Mouse (Mus musculus) ES-E14 (cell line): ENCODE measurements around the gene Psmb8. TPM values are rescaled to one million over a fixed set of nuclear protein-coding genes. Genes with fewer than 3 reads are reported as not detected.

ENCODE experiments used
- DNase-seq: peaks from one replicate; pipeline ENCODE4 v3.0.0-alpha.2; 2013; ENCODE audit warnings: low read depth, low spot score
- H3K27ac ChIP-seq: 2 replicates; pipeline ENCODE4 v1.5.1; 2012; ENCODE audit warnings: low read depth, mild to moderate bottlenecking, low read length, moderate library complexity, mixed read lengths; ENCODE audit not compliant: poor library complexity, insufficient read depth, severe bottlenecking
- H3K36me3 ChIP-seq: 2 replicates; pipeline ENCODE4 v1.6.1; 2012; ENCODE audit warnings: mild to moderate bottlenecking, low read length, moderate library complexity, mixed read lengths; ENCODE audit not compliant: control insufficient read depth, poor library complexity, insufficient read depth, severe bottlenecking
- H3K4me1 ChIP-seq, 2 experiments: fragments of 150-350 bp in 1 of 2; sonication (generic) in 1 of 2; 2 replicates each; pipeline ENCODE4 v1.6.1; 2012; ENCODE audit warnings: low read length in 2 of 2, mild to moderate bottlenecking in 1 of 2, mixed read lengths in 1 of 2; ENCODE audit not compliant: control insufficient read depth in 2 of 2, insufficient read depth in 2 of 2, poor library complexity in 1 of 2
- H3K4me3 ChIP-seq, 2 experiments: fragments of 150-350 bp in 1 of 2; sonication (generic) in 1 of 2; 2 replicates each; pipeline ENCODE4 v1.5.1; 2012; ENCODE audit warnings: low read length in 2 of 2, low read depth in 1 of 2, mild to moderate bottlenecking in 1 of 2, mixed read lengths in 1 of 2; ENCODE audit not compliant: insufficient read depth in 1 of 2, poor library complexity in 1 of 2, severe bottlenecking in 1 of 2
- H3K9ac ChIP-seq: 2 replicates; pipeline ENCODE4 v1.6.1; 2012; ENCODE audit warnings: low read depth, mild to moderate bottlenecking, low read length, mixed read lengths; ENCODE audit not compliant: poor library complexity, insufficient read depth, severe bottlenecking
- H3K9me3 ChIP-seq: fragments of 150-350 bp; sonication (generic); 2 replicates; pipeline ENCODE4 v1.6.1; 2012; ENCODE audit warnings: low read depth, mild to moderate bottlenecking, low read length; ENCODE audit not compliant: control insufficient read depth, insufficient read depth
- CHD2 ChIP-seq: IDR thresholded peaks from 2 replicates; pipeline ENCODE4 v1.6.1; 2014; ENCODE audit warnings: mild to moderate bottlenecking, low read depth, low read length, inconsistent platforms
- HCFC1 ChIP-seq: IDR thresholded peaks from 2 replicates; pipeline ENCODE4 v1.6.1; 2012; ENCODE audit warnings: low read length, inconsistent platforms, borderline replicate concordance; ENCODE audit not compliant: insufficient read depth
- MAFK ChIP-seq: IDR thresholded peaks from 2 replicates; pipeline ENCODE4 v1.6.1; 2014; ENCODE audit warnings: mild to moderate bottlenecking, low read depth, low read length, inconsistent platforms; ENCODE audit not compliant: insufficient read depth
- ZC3H11A ChIP-seq: IDR thresholded peaks from 2 replicates; pipeline ENCODE4 v1.6.1; 2012; ENCODE audit warnings: low read depth, mild to moderate bottlenecking, inconsistent platforms, low read length, borderline replicate concordance
- ZNF384 ChIP-seq: IDR thresholded peaks from 2 replicates; pipeline ENCODE4 v1.6.1; 2012; ENCODE audit warnings: low read depth, low read length, inconsistent platforms
- in situ Hi-C, 2 experiments: fragments of 600-800 bp; cut with MboI; formaldehyde crosslinking; loops; one replicate each; pipeline ENCODE4 v1.15.1; 2025; ENCODE audit warnings: low sequenced_read_pairs in 2 of 2, inconsistent platforms in 1 of 2; ENCODE audit not compliant: unreplicated experiment in 2 of 2
- total RNA-seq: library from RNA; depleted of rRNA; stranded (reverse); fragments of 300-350 nt; gene quantifications from 2 replicates; pipeline ENCODE4 v1.2.3, GENCODE M21; 2012

Gene Psmb8
- total RNA-seq, 1 experiment: 7.4 TPM

DNA sequence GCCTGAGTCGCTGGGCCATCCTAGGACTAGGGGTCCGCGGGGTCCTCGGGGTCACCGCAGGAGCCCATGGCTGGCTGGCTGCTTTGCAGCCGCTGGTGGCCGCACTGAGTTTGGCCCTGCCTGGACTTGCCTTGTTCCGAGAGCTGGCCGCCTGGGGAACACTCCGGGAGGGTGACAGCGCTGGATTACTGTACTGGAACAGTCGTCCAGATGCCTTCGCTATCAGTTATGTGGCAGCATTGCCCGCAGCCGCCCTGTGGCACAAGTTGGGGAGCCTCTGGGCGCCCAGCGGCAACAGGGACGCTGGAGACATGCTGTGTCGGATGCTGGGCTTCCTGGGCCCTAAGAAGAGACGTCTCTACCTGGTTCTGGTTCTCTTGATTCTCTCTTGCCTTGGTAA, 9.5 kb upstream of the Psmb8 start:
- no peak for TF ChIP-seq MAFK
- Histone ChIP-seq H3K36me3 (no peaks in the 10 kb centered on the region), H3K4me1 (peaks cover 0 to 5% of the 10 kb centered on the region in 2 experiments; a peak in 1 of 4 replicates), H3K9me3 (no peaks in the 10 kb centered on the region), H3K4me3 (peak overlapping the region; percentile 66 to 88), H3K9ac (peak overlapping the region; percentile 37), H3K27ac (no peak overlapping the region)
- in situ Hi-C loops: no loop called here
- DNase-seq: no peak

DNA sequence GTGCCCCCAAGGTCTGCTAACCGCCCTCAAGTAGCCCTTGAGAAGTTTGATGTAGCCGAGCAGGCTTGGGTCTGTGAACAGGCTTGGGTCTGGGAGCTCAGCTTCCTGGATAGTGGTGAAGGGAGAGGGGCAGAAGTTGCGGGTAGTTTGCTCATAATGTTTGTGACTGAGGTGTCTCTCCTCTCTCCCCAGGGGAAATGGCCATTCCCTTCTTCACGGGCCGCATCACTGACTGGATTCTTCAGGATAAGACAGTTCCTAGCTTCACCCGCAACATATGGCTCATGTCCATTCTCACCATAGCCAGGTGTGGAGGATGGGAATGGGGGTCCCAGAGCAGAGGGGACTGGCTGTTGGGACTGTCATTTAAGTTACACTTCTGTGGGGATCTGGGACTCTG, 8.5 kb upstream of the Psmb8 start:
- Histone ChIP-seq H3K36me3 (no peaks in the 10 kb centered on the region), H3K4me3 (no peak overlapping the region), H3K4me1 (peaks cover 0 to 8% of the 10 kb centered on the region in 2 experiments; a peak in 1 of 4 replicates), H3K27ac (no peak overlapping the region), H3K9ac (no peak overlapping the region), H3K9me3 (no peaks in the 10 kb centered on the region)
- DNase-seq: no peak
- in situ Hi-C loops: no loop called here
- no peak for TF ChIP-seq ZC3H11A
- no peak for TF ChIP-seq MAFK
- no peak for TF ChIP-seq ZNF384
- TF ChIP-seq CHD2: no peak
- no peak for TF ChIP-seq HCFC1

DNA sequence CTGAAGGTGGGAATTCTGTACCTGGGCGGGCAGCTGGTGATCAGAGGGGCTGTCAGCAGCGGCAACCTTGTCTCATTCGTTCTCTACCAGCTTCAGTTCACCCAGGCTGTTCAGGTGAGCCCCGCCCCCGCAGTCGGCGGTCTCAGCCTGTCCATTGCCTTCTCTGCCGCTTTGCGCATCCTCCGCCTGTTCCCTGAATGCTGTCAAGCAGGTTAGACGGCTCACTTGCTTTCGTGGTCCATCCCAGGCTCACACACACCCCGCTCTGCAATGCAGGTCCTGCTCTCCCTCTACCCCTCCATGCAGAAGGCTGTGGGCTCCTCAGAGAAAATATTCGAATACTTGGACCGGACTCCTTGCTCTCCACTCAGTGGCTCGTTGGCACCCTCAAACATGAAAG, 4.7 kb upstream of the Psmb8 start:
- TF ChIP-seq ZNF384 (no peak), HCFC1 (no peak), MAFK (no peak), ZC3H11A (no peak), CHD2 (no peak)
- in situ Hi-C loops: no loop called here
- Histone ChIP-seq H3K9ac (no peak overlapping the region), H3K36me3 (no peaks in the 10 kb centered on the region), H3K4me1 (peaks cover 0 to 5% of the 10 kb centered on the region in 2 experiments; a peak in 1 of 4 replicates), H3K27ac (no peak overlapping the region), H3K9me3 (no peaks in the 10 kb centered on the region), H3K4me3 (no peak overlapping the region; a peak in 1 of 4 replicates)
- no peak for DNase-seq

DNA sequence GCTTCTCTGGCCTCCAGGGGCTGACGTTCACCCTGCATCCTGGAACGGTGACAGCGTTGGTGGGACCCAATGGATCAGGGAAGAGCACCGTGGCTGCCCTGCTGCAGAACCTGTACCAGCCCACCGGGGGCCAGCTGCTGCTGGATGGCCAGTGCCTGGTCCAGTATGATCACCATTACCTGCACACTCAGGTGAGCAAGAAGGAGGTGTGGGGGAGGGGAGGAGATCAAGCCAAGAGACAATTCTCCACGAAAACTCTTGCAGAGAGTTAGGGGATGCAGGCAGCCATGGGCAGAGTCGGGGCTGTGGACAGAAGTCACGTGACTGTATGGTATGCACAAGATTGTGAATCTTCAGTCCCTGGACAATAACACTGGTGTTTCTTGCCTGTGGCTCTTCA, 4.1 kb upstream of the Psmb8 start:
- in situ Hi-C loops: no loop called here
- no peak for DNase-seq
- Histone ChIP-seq H3K36me3 (no peaks in the 10 kb centered on the region), H3K9me3 (no peaks in the 10 kb centered on the region), H3K4me3 (no peak overlapping the region), H3K4me1 (peaks cover 0 to 8% of the 10 kb centered on the region in 2 experiments; a peak in 1 of 4 replicates), H3K27ac (no peak overlapping the region), H3K9ac (no peak overlapping the region)
- TF ChIP-seq MAFK: no peak
- no peak for TF ChIP-seq CHD2
- no peak for TF ChIP-seq ZNF384

DNA sequence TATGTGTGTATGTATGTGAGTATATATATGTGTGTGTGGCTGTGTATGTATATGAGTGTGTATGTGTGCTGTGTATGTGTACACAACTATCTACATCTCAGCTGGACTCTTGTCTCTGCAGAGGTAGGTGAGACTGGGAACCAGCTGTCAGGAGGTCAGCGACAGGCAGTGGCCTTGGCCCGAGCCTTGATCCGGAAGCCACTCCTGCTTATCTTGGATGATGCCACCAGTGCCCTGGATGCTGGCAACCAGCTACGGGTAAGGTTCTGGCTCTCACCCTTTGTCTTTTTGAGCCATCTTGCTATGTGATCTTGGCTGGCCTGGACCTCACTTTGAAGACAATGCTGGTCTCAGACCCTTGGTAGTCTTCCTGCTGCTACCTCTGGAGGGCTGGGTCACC, 2.8 kb upstream of the Psmb8 start:
- peaks cover 0 to 11% of the 10 kb centered on the region in 2 experiments; a peak in 1 of 4 replicates for H3K4me1 ChIP-seq
- DNase-seq: no peak
- H3K4me3 ChIP-seq: no peak overlapping the region
- H3K9ac ChIP-seq: no peak overlapping the region
- in situ Hi-C loops: no loop called here
- no peak overlapping the region for H3K27ac ChIP-seq
- no peaks in the 10 kb centered on the region for H3K9me3 ChIP-seq
- no peaks in the 10 kb centered on the region for H3K36me3 ChIP-seq
- TF ChIP-seq ZNF384 (no peak), MAFK (no peak), CHD2 (no peak), ZC3H11A (no peak)
